Mouse (Mus musculus) heart, adult 2 months (tissue): ENCODE data around the gene Sh3yl1. TPM values are rescaled to one million over a fixed set of nuclear protein-coding genes. Genes with fewer than 3 reads are reported as not detected.

ENCODE experiments used
- DNase-seq, 2 experiments: peaks; one replicate each; pipeline ENCODE4 v3.0.0; 2021
- H3K27ac ChIP-seq: fragments of 200-600 bp; 2 replicates; pipeline ENCODE4 v1.8.1; 2022
- H3K27me3 ChIP-seq: fragments of 200-500 bp; 2 replicates; pipeline ENCODE4 v1.6.1; 2012; ENCODE audit warnings: mild to moderate bottlenecking, low read length, inconsistent platforms, mixed read lengths; ENCODE audit not compliant: control insufficient read depth, insufficient read depth
- H3K36me3 ChIP-seq: fragments of 200-500 bp; 2 replicates; pipeline ENCODE4 v1.6.1; 2012; ENCODE audit warnings: low read length, inconsistent platforms; ENCODE audit not compliant: control insufficient read depth, insufficient read depth
- H3K4me1 ChIP-seq: fragments of 200-500 bp; 2 replicates; pipeline ENCODE4 v1.6.1; 2011; ENCODE audit warnings: low read length; ENCODE audit not compliant: control insufficient read depth, insufficient read depth
- H3K4me3 ChIP-seq: fragments of 200-600 bp; 2 replicates; pipeline ENCODE4 v1.8.1; 2022
- H3K79me2 ChIP-seq: fragments of 200-500 bp; replicated peaks from 2 replicates; pipeline ENCODE4 v1.6.1; 2012; ENCODE audit warnings: mild to moderate bottlenecking, inconsistent platforms, low read length, moderate library complexity, mixed read lengths; ENCODE audit not compliant: control insufficient read depth, insufficient read depth
- H3K9ac ChIP-seq: fragments of 200-500 bp; 2 replicates; pipeline ENCODE4 v1.6.1; 2012; ENCODE audit warnings: low read depth, mild to moderate bottlenecking, control low read depth, inconsistent platforms, low read length, mixed read lengths
- CTCF ChIP-seq: fragments of 200-600 bp; IDR thresholded peaks from 2 replicates; pipeline ENCODE4 v1.8.1; 2022; ENCODE audit warnings: antibody characterized with exemption, mild to moderate bottlenecking, moderate library complexity
- EP300 ChIP-seq: fragments of 200-500 bp; IDR thresholded peaks from 2 replicates; pipeline ENCODE4 v1.6.1; 2011; ENCODE audit warnings: low read depth, low read length, control low read depth; ENCODE audit not compliant: insufficient read depth
- POLR2A ChIP-seq: fragments of 200-500 bp; IDR thresholded peaks from 2 replicates; pipeline ENCODE4 v1.6.1; 2011; ENCODE audit warnings: mild to moderate bottlenecking, low read depth, low read length, control low read depth; ENCODE audit not compliant: insufficient read depth
- WGBS: fragments of 180-500 bp; shearing (Covaris S2); methylation state at CpG from one replicate; pipeline ENCODE4 v1.1.7; 2018; 5-methylcytosine and 5-hydroxymethylcytosine counted together
- intact Hi-C: fragments of 180-260 bp; cut with DNase I; formaldehyde crosslinking; loops from one replicate; pipeline ENCODE4 v1.15.1; 2025
- long read RNA-seq: library from polyadenylated mRNA; stranded (forward); transcript quantifications from one replicate; pipeline ENCODE4 v2.0.0, GENCODE M21; 2021
- polyA plus RNA-seq: library from polyadenylated mRNA; depleted of rRNA; stranded (reverse); fragments of >200 nt; gene quantifications from 2 replicates; pipeline ENCODE4 v1.2.3, GENCODE M21; 2012; rRNA removed
- total RNA-seq, 2 experiments: library from RNA; stranded (reverse); gene quantifications; 2 replicates each; pipeline ENCODE4 v1.2.3; 2021

Gene Sh3yl1
- total RNA-seq = 1 to 10 TPM; 1.5 to 2.0 TPM
- 0.82 and 0.88 TPM in 2 replicates for polyA plus RNA-seq
- long read RNA-seq, partial matches to known transcripts = 0 of 2 reads
- long read RNA-seq, other reads (novel, unspliced or antisense) = 0 of 2 reads

DNA sequence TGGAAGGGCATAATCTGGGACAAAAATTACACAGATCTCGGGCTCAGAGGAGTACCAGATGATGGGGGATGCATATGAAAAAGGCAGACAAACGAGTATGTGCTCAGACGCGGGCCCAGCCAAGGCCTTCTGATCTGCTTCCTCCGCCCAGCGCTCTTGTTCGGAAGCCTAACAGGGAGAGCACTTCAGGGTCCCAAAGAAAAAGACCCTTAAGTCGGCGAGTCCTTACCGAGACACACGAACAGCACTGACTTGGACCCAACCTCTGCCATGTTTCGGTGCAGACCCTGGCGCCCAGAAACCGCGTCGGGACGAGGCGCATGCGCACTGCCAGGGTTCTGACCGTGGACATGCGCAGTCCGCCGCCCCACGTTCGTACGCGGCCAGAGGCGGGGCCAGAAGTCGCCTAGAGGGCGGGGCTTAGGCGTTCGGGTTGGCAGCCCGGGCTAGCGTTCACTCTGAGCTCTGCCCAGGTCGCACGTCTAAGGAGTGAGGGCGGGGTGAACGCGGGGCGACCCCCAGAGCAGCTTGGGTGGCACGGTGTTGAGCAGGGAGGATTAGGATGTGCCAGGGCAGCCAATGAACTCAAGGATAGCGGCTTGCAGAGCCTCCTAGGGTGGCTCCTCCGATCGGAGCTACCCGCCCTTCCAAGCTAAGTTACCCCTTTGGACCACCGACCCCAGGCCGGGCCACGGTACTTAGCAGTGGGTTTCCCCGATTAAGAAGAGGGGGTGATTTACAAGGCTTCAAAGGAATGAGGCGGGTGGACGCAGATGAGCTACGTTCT, at the start of gene Sh3yl1, which contains the start of gene Acp1:
Gene Sh3yl1, plus strand, starts transcription at position 408 of the 787 bp plus-strand sequence.
Gene Acp1, minus strand, starts transcription at position 329 of the 787 bp plus-strand sequence.
- H3K27me3 ChIP-seq = no peaks in the 10 kb centered on the region
- peak within 1 kb of the TSS; percentile 69 for H3K27ac ChIP-seq

DNA sequence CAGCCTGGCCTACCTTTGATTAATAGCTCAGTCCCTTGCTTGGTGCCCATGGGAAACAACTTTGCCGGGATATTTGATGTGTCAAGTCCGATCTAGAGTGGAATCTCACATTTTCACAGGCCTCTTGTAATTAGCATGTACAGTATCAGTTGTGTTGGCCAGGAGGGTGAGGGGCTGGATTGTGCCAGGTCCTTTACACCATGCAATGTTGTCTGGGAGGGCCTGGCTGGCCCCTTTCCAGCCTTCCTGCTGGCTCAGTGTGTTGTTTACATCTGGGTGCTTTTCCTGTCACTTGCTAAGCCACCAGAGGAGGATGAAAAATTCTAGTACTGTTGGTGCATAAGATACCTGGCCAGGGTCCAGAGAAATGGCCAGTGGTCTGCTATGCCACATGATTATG, 47.1 kb upstream of the Sh3yl1 start:
- intact Hi-C loops = no loop called here
- DNase-seq = no peak
- no peak overlapping the region for H3K27ac ChIP-seq

More for the DNA sequence above, at the start of gene Sh3yl1, which contains the start of gene Acp1:
- intact Hi-C loops = loop anchor here (10.0 kb wide), 1 partner anchor 443 kb away; the partner anchor contains the start of gene Dld
- peak; percentile 86 for TF ChIP-seq POLR2A
- TF ChIP-seq CTCF = no peak
- Histone ChIP-seq H3K36me3 (no peaks in the 10 kb centered on the region; the same call in 1 of the 2 replicates), H3K4me1 (peaks cover 1% of the 10 kb centered on the region; the same call in 1 of the 2 replicates), H3K79me2 (no peaks in the 10 kb centered on the region), H3K9ac (peak within 1 kb of the TSS; percentile 80), H3K4me3 (peak within 1 kb of the TSS; percentile 96)
- DNase-seq = peak; percentile 96 to 99
- WGBS = under 1% methylated on average over 52 of the region's 52 CpGs

DNA sequence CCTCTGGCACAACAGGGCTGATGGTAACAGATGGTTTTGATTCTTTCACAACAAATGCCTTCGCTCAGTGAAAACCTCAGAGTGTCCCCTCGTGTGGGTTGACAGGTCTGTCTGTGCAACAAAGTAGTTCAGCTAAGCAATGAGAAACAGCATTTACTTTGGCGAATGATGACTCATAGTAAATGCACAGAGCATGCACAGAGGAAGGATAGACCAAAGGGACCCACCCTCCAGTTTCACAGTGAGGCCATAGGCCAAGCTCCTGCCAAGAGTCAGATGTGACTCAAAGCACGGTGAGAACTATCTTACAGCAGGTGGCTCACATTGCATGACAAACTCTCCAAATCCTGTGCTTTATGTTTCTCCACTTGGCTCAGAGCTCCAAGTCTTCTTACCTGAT, 45.7 kb upstream of the Sh3yl1 start:
- Histone ChIP-seq H3K27me3 (no peaks in the 10 kb centered on the region), H3K36me3 (no peaks in the 10 kb centered on the region), H3K4me1 (no peaks in the 10 kb centered on the region), H3K79me2 (no peaks in the 10 kb centered on the region), H3K4me3 (no peak overlapping the region), H3K9ac (no peak overlapping the region), H3K27ac (no peak overlapping the region)
- TF ChIP-seq POLR2A = no peak
- no peak for TF ChIP-seq CTCF
- TF ChIP-seq EP300 = no peak
- intact Hi-C loops = no loop called here
- 65% methylated on average over 4 of the region's 4 CpGs for WGBS
- no peak for DNase-seq

More for the DNA sequence above, 47.1 kb upstream of the Sh3yl1 start:
- 57% methylated on average over 2 of the region's 2 CpGs for WGBS
- Histone ChIP-seq H3K27me3 (no peaks in the 10 kb centered on the region), H3K79me2 (no peaks in the 10 kb centered on the region), H3K9ac (no peak overlapping the region), H3K4me3 (no peak overlapping the region), H3K36me3 (no peaks in the 10 kb centered on the region), H3K4me1 (no peaks in the 10 kb centered on the region)
- TF ChIP-seq EP300 (no peak), CTCF (no peak), POLR2A (no peak)

DNA sequence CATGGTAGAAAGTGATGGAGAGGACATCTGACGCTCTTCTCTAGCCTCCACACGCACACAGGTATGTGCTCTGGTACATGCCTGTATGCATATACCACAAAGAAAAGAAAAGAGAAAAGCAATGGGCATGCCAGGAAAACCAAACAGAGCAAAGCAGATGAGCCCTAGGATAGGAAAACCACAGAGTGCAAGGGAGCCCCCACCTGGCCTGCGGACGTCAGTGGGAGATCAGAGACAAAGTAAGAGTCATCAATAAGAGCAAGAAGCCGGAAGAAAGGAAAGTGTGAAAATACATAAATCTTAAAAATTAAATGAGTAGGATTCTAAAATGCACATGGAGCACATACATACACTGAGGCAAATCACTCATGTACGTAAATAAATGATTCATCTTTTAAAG, 32.0 kb upstream of the Sh3yl1 start:
- WGBS = 66% methylated on average over 6 of the region's 6 CpGs
- H3K4me1 ChIP-seq = no peaks in the 10 kb centered on the region
- intact Hi-C loops = no loop called here

DNA sequence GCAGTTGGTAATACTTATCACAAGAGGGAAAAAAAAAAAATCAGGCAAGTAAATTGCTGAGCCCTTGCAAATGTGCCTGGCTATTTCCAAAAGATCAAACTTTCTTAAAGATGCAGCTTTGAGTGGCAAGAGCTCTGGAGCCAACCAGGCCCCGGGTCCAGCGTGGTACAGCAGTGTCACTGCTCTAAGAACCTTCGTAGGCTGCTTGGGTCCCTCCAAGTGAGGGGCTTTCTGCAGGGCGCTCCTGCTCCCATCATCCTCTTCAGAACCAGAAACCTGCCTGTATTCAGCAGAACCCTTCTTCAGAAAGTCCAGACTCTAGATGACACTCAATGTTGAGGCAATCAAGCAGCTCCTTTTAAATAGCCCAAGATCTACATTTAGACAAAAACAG, 27.9 kb upstream of the Sh3yl1 start:
- TF ChIP-seq EP300 (no peak), CTCF (no peak)
- Histone ChIP-seq H3K27ac (no peak overlapping the region), H3K4me3 (no peak overlapping the region), H3K79me2 (no peaks in the 10 kb centered on the region), H3K9ac (no peak overlapping the region), H3K36me3 (no peaks in the 10 kb centered on the region), H3K27me3 (peaks cover 14% of the 10 kb centered on the region), H3K4me1 (no peaks in the 10 kb centered on the region; the same call in 1 of the 2 replicates)
- WGBS = 25% methylated on average over 4 of the region's 4 CpGs
- DNase-seq = no peak
- intact Hi-C loops = no loop called here

More for the DNA sequence above, 32.0 kb upstream of the Sh3yl1 start:
- Histone ChIP-seq H3K27me3 (peaks cover 8% of the 10 kb centered on the region), H3K4me3 (no peak overlapping the region), H3K79me2 (no peaks in the 10 kb centered on the region), H3K9ac (no peak overlapping the region), H3K27ac (no peak overlapping the region), H3K36me3 (no peaks in the 10 kb centered on the region)
- no peak for DNase-seq
- peak; percentile 41 for TF ChIP-seq CTCF
- no peak for TF ChIP-seq EP300

DNA sequence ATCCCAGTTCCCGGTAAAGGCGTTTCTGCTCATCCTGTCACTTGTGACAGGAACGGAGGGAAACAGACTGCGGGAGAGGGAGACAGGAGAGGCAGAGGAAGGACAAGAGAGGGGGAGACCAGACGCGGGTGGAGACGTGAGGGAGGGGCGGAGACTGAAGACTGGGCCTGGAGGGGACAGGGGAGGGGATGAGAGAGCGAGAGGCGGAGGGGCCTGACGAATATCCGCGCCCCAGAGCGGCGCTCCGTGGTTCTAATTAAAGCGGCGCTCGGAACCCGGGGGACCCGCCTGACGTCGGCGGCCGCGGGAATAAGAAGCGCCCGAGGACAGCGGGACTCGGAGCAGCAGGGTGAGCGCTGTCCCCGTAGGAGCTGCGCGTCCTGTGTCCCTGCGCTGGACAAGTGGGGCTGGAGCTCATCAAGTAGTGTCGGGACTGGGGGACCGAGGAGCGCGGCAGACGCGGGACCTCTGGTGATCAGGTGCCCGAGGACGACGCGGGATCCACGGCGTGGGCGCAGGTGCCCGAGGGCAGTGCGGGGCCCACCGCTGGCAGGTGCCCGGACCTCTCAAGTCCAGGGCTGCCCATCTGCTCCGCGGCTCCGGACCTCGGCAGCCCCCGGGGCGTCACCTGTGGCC, 27.4 kb upstream of the Sh3yl1 start, which contains the start of gene Alkal2:
Gene Alkal2, plus strand, starts transcription at position 337 of the 636 bp plus-strand sequence.
- Histone ChIP-seq H3K9ac (peak within 1 kb of the TSS; percentile 16; the same call in 1 of the 2 replicates), H3K4me3 (peak within 1 kb of the TSS; percentile 39), H3K27me3 (peaks cover 14% of the 10 kb centered on the region), H3K27ac (no peak within 1 kb of the TSS), H3K79me2 (no peaks in the 10 kb centered on the region), H3K4me1 (no peaks in the 10 kb centered on the region; the same call in 1 of the 2 replicates), H3K36me3 (no peaks in the 10 kb centered on the region)
- TF ChIP-seq EP300 (no peak), POLR2A (no peak), CTCF (no peak)
- DNase-seq = peak; percentile 48 to 54
- 1% methylated on average over 58 of the region's 58 CpGs for WGBS
- intact Hi-C loops = no loop called here
